In the genomic region with DNA sequence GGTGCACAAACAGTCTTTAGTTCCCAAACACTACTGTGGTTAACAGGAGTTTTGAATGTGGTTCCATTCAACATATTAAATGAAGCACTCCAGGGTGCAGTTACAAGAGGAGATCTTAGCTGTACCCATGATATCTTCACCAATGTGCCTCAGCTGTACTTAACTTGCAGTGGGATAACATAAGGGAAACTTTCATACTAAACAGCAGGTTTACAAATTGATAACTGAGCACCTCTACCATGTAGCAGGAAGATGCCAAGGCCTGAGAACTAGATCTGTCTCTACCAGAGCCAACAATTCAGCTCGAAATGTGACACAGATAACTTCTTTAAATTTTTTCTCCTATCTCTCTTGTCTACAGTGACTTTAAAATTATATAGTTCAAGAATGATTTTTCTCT, we compare ENCODE assay signal across 30 mouse cellular contexts.
"Had no signal": no experiment of that assay in that cellular context is flagged by ENCODE, and none has a peak within 500 bp of the region (broad histone marks: within the 10 kb centered on the region; RNA-seq: fewer than 3 reads in every experiment).

No protein-coding gene starts in this region.

- ATAC-seq: liver, embryonic 12.5 days; liver, postnatal 0 days; lung, postnatal 0 days; midbrain, embryonic 13.5 days; midbrain, embryonic 15.5 days; midbrain, embryonic 16.5 days had no signal

- H3K9me3 ChIP-seq: limb, embryonic 10.5 days; limb, embryonic 12.5 days; limb, embryonic 13.5 days; limb, embryonic 15.5 days; liver, embryonic 12.5 days; liver, embryonic 13.5 days; liver, embryonic 15.5 days; lung, embryonic 15.5 days; midbrain, embryonic 10.5 days; midbrain, embryonic 12.5 days; midbrain, embryonic 13.5 days; midbrain, embryonic 15.5 days; neural tube, embryonic 12.5 days had no signal

- H3K36me3 ChIP-seq: limb, embryonic 10.5 days; limb, embryonic 12.5 days; limb, embryonic 15.5 days; liver, embryonic 15.5 days; lung, embryonic 15.5 days; midbrain, embryonic 12.5 days; midbrain, embryonic 13.5 days; midbrain, embryonic 15.5 days had no signal

- H3K9ac ChIP-seq: limb, embryonic 12.5 days; limb, embryonic 13.5 days; limb, embryonic 15.5 days; liver, embryonic 12.5 days; liver, embryonic 13.5 days; liver, embryonic 14.5 days; liver, embryonic 15.5 days; liver, postnatal 0 days; lung, embryonic 14.5 days; lung, embryonic 15.5 days; midbrain, embryonic 12.5 days; midbrain, embryonic 13.5 days; midbrain, embryonic 15.5 days; neural tube, embryonic 12.5 days had no signal

- DNase-seq: left cerebral cortex, postnatal 4 days; liver; liver, embryonic 13.5 days; liver, postnatal 0 days; lung, adult 18-20 months; lung, adult 2 months; lung, embryonic 14.5 days; lung, postnatal 14 days; lung, postnatal 36 days; lung, postnatal 4 days; midbrain, embryonic 14.5 days had no signal

- H3K4me1 ChIP-seq: limb, embryonic 10.5 days; limb, embryonic 12.5 days; limb, embryonic 13.5 days; limb, embryonic 15.5 days; liver, embryonic 12.5 days; liver, embryonic 13.5 days; liver, embryonic 15.5 days; lung, embryonic 15.5 days; midbrain, embryonic 10.5 days; midbrain, embryonic 12.5 days; midbrain, embryonic 13.5 days; midbrain, embryonic 15.5 days; neural tube, embryonic 12.5 days had no signal

- H3K27me3 ChIP-seq: limb, embryonic 12.5 days; limb, embryonic 13.5 days; limb, embryonic 15.5 days; liver, embryonic 12.5 days; liver, embryonic 13.5 days; liver, embryonic 15.5 days; lung, embryonic 15.5 days; megakaryocyte, embryonic 14.5 days; midbrain, embryonic 15.5 days; neural tube, embryonic 12.5 days had no signal

- H3K4me3 ChIP-seq: left cerebral cortex, adult 2 months; limb, embryonic 10.5 days; limb, embryonic 12.5 days; limb, embryonic 13.5 days; limb, embryonic 15.5 days; liver, embryonic 12.5 days; liver, embryonic 13.5 days; liver, embryonic 15.5 days; lung, embryonic 15.5 days; megakaryocyte, embryonic 14.5 days; midbrain, embryonic 10.5 days; midbrain, embryonic 12.5 days; midbrain, embryonic 13.5 days; midbrain, embryonic 15.5 days; myocyte; neural tube, embryonic 12.5 days had no signal

- H3K27ac ChIP-seq: left cerebral cortex, adult 2 months; limb, embryonic 10.5 days; limb, embryonic 12.5 days; limb, embryonic 13.5 days; limb, embryonic 15.5 days; liver, embryonic 12.5 days; liver, embryonic 13.5 days; liver, embryonic 14.5 days; liver, embryonic 15.5 days; lung, embryonic 15.5 days; macrophage; midbrain, embryonic 10.5 days; midbrain, embryonic 12.5 days; midbrain, embryonic 13.5 days; midbrain, embryonic 15.5 days; neural tube, embryonic 12.5 days had no signal
